Mouse (Mus musculus) cerebellum, adult 18-20 months (tissue): ENCODE measurements around the gene Galnt10.

Source experiments
- DNase-seq, 2 experiments: peaks; one replicate each; pipeline ENCODE4 v3.0.0; 2021

The Galnt10 gene

GRCm38 (mm10) chr11:57644245-57645017 lies 811 bp upstream of the Galnt10 start:
- DNase-seq, result peak in 1 of 2 experiments; percentile 14

GRCm38 (mm10) chr11:57645847-57646246 lies 605 bp downstream of the Galnt10 start:
- no peak for DNase-seq

GRCm38 (mm10) chr11:57646416-57646815 lies 1.2 kb downstream of the Galnt10 start:
- DNase-seq, result no peak

- no peak for DNase-seq
These were observed 1.7 kb downstream of the Galnt10 start for GRCm38 (mm10) chr11:57646940-57647339.

- no peak for DNase-seq
These were observed 2.2 kb downstream of the Galnt10 start for GRCm38 (mm10) chr11:57647446-57647845.

GRCm38 (mm10) chr11:57648196-57648800 lies 3.1 kb downstream of the Galnt10 start:
- DNase-seq, result no peak

- DNase-seq, result no peak
These were observed 4.0 kb downstream of the Galnt10 start for GRCm38 (mm10) chr11:57649269-57649668.

GRCm38 (mm10) chr11:57649671-57650070 lies 4.4 kb downstream of the Galnt10 start:
- no peak for DNase-seq

GRCm38 (mm10) chr11:57650867-57651266 lies 5.6 kb downstream of the Galnt10 start:
- no peak for DNase-seq

- no peak for DNase-seq
These were observed 6.1 kb downstream of the Galnt10 start for GRCm38 (mm10) chr11:57651281-57651810.

- DNase-seq, result no peak
These were observed 7.1 kb downstream of the Galnt10 start for GRCm38 (mm10) chr11:57652206-57652922.

- no peak for DNase-seq
These were observed 7.8 kb downstream of the Galnt10 start for GRCm38 (mm10) chr11:57652923-57653660.

- no peak for DNase-seq
These were observed 8.6 kb downstream of the Galnt10 start for GRCm38 (mm10) chr11:57653796-57654195.

GRCm38 (mm10) chr11:57654386-57654785 lies 9.1 kb downstream of the Galnt10 start:
- no peak for DNase-seq

GRCm38 (mm10) chr11:57654977-57655397 lies 9.7 kb downstream of the Galnt10 start:
- DNase-seq, result no peak

GRCm38 (mm10) chr11:57655669-57656325 lies 10.6 kb downstream of the Galnt10 start:
- no peak for DNase-seq

GRCm38 (mm10) chr11:57656602-57657275 lies 11.5 kb downstream of the Galnt10 start:
- DNase-seq, result no peak

- no peak for DNase-seq
These were observed 12.3 kb downstream of the Galnt10 start for GRCm38 (mm10) chr11:57657370-57658072.

- DNase-seq, result no peak
These were observed 13.0 kb downstream of the Galnt10 start for GRCm38 (mm10) chr11:57658214-57658613.

GRCm38 (mm10) chr11:57658751-57659150 lies 13.5 kb downstream of the Galnt10 start:
- no peak for DNase-seq

GRCm38 (mm10) chr11:57660156-57660555 lies 14.9 kb downstream of the Galnt10 start:
- DNase-seq, result no peak
